Mouse (Mus musculus) lung, postnatal 14 days (tissue): ENCODE measurements around the gene Crisp4.

Experiments
- DNase-seq: peaks from one replicate; pipeline ENCODE4 v3.0.0; 2021

Crisp4 gene

DNA sequence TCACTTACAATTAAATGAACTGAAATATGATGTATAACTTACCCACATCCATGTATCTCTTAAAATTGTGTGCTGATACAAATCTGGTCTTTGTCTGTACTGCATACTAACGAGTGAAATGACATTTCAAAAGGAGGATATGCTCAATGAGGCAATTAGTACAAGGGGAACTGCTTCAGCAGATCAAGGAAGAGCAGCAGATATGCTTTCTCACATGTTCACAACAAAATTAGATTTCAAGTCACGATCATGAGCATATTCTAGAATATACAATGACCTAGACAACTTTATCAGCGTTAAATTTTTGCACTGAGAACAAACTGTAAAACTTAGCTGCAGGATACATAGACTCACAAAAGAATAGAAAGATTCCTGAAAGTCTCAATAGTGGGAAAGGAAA, at the start of gene Crisp4:
Gene Crisp4, minus strand, starts transcription at position 101 of the 400 bp plus-strand sequence.
- no peak for DNase-seq

DNA sequence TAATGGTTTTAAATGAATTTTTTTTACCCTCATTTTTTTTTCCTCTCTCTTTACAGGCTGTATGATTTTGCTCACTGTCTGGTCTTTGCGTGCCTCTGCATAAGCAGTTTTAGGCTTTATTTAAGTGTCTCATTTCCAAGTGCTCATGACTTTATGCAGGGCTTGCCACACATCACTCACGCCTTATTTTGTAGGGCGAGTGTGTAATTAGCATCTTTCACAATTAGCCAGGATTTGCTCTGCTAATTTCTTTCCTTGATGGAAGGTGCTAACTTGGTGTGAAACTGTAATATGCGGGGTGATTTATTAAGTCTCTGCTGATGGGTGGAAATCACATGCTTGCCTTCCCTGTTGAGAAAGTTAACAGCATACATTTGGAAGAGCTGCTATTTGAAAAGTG, 46.0 kb upstream of the Crisp4 start:
- DNase-seq: no peak

DNA sequence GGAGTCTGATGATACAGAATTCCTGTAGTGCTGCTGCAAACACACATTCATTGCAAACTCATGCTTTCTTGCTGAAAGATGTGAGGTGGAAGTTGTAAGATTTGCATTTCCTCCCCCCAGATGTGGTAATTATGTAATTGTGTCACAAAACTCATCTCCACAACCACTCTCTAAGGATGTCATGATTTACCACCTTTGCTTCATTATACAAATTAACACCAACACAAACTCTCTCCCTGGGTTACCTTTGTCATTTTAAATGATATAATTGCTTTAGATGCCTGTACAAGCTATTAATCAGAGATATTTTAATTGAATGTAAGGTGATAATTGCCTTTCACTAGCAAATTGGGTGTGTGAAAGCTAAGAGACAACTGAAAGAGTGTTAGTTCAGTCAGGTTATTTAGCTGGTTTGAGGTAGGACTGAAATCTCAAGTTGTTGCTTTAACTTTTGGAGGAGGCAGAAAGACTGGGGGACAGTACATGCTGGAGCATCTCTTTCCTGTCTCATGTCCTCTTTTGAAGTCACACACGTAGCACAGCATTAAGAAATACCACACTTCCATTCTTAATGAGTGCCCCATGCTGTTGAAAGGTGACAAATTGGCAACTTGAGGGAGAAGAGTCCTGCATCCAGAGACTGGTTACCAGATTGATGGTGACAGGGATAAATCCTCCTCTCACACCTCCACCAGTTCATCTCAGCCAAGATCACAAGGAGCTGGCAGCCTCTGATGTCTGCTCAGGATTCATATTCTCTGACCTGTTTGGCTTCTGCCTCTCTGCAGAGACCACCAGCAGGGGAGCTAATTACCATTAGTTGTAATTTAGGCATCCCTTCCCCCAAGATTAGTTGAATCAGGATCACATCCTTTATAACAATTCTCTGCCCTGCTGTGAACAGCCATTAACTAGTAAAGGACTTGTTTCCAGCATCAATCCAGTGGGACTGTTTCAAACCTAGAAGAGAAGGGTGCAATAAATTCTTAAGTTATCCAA, 45.3 kb upstream of the Crisp4 start:
- no peak for DNase-seq

DNA sequence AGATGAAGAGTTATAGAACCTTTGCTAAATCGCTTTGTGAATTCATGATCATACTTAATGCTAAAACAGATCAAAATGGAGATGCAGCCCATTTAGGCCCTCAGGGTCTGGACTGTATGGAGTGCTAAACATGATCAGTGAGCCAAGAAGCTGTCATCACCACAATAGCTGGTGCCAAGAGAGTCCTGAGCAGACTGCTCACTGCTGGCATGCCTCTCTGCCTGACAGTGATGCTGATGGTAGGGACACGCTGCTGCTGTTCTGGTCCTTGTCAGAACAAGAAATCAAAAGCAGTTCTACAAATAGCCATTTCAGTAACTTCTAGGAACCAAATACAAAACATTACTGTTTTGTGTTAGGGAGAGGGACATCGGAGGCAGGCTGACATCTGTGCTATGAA, 35.5 kb upstream of the Crisp4 start:
- DNase-seq: peak; percentile 1

DNA sequence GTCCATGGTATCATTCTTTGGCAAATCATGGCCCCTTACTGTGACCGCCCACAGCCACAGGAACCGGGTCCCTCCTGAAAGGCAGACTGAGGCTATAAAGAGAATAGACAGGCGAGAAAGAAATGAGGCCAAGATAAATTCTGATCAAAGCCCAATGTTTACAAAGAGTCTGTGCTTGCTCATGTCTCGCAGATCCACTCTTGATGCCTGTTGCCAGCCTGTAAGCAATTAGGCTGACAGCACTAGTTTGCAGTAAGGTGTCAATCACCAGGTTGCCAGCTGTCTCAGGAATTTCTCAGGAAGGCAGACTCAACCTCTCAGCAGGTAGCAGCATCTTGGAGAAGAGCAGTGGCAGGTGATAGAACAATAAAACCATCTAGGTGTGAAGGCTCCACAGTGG, 24.9 kb upstream of the Crisp4 start:
- DNase-seq: no peak

DNA sequence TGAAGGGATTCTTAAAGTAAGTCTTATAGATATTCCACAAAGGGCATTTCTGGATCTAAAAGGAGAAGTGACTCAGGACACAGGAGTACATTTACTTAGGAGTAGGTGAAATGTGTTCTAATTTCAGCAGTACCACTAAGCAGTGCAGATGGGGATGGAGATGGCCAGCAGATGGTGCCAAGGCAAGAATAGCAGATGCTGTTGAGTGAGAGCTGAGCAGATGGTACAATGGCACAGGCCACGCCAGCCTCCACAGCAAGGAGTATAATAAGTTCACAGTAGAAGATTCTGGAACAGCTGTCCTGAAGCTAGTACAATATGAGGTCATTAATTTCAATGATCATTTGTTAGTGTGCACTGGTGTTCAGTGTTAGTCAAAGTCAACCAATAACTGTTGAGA, 22.6 kb upstream of the Crisp4 start:
- no peak for DNase-seq

DNA sequence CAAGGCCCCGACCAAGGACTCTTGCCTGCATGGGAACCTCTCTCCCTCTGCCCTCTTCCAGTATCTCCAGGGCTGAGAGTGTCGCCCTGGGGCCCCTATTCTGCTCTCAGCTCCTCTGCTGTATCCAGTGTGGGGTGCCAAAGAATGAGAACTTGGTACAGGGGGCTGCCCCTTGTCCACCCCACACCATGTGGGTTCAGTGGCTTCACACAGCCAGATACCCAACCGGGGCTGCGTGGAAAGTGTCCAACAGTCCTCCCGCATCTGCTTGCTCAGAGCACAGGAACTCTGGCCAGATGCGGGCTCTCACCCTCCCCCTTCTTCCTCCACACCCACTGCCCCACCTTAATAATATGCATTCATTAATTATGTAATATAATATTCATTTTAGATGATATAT, 13.4 kb upstream of the Crisp4 start:
- no peak for DNase-seq

DNA sequence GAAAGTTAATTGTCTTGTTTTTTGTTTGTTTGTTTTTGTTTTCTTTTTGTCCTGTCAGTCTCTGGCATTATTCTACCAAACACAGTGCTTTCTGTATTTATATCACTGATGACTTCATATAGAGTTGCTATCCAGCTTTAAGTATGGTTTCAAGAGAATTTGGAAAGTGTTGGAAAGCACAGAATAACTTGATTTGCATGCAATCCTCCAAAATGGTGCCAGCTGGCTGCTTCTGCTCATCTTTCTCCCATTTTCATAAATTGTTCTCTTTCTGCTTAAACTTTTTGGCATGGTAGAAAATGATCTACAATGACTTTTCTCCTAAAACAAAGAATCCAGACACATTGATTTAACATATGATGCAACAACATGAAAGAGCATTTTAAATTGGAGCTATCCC, 2.5 kb upstream of the Crisp4 start:
- DNase-seq: no peak

DNA sequence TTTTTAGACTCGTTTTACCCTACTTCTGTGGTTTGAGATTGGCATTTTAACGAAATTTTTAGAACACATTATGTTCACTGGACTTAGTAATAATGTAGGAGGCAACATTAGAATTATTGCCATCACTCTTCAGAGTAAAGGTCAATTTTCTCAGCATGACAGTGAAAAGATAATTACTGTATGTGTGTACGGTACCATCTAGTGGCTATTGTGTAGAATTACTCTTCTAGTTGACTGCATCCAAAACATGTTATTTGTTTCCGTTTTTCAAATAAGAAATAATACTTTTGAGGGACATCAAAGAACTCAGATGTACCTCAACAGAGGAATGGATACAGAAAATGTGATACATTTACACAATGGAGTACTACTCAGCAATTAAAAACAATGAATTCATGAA, 14.0 kb downstream of the Crisp4 start:
- DNase-seq: no peak

DNA sequence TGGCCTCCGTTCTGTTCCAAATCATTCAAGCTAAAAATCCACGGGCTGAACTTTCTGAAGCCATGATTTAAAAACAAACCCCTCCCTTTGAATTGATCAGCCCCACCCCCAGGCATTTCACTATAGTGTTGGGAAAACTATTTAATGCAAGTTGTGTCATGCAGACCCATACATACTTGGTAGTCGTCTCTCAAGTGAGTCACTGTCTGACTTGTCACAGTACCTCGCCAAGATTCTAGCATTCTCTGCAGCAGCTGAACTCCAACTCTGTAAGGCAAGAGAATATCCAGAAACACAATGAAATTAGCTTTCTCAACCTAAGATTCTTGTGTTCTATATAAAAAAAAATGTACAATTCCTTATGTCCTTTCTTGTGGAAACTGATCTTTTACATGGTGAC, 15.7 kb downstream of the Crisp4 start:
- no peak for DNase-seq

DNA sequence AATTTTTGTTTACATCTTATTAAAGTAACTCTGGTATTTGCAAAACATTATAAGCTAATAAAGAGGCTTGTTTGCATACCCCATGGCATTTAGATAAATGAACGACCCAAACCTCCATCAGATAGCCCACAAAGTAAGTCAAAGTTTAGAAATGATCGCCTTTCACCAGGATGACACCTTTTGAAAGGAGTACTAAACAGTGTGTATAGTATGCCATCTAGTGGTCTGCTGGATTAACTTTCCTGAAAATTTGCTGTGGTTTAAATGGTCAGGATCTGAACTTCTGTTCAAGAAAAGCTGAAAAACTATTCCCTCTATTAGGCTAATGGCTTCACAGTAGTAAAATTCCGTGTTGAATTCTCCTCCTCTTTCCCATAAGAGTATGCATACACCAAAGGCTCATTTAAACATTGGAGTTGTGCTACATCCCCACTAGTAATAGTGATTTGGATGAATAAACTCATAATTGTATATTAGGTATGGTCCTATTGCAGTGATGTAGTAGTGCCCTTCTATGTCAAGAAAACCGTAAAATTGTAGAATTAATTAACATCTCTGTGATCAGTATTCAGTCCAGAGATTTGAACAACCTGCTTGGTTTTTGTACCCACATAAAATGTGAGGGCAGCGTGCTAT, 38.9 kb downstream of the Crisp4 start:
- no peak for DNase-seq

DNA sequence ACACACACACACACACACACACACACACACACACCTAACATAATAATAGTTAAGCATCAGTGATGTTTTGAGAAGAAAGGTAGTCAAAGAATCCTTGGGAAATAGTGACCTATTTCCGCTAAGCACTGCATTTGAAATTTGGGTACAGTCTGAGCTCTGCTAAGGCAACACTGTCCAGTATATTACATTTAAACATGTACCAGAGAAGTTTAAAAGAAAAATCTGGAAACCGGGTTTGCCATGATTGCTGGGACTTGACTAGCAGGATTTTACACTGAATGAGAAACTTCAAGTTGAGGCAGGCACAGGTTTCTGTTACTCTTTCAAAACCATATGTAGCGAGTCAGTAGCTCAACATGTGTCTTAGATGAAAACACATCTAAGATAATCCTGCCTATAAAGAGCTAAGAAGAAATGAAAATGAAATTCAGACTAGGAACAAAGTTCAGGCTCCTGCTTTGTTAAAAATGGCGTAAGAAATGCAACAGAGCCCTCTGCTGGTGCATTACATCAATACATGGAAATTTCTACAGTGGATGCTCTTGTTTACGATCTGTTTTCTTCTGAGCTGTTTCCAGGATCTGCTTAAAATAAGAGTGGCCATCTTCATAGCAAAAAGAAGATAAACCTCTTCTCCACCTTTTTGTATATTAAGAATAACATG, 39.7 kb downstream of the Crisp4 start:
- DNase-seq: no peak

DNA sequence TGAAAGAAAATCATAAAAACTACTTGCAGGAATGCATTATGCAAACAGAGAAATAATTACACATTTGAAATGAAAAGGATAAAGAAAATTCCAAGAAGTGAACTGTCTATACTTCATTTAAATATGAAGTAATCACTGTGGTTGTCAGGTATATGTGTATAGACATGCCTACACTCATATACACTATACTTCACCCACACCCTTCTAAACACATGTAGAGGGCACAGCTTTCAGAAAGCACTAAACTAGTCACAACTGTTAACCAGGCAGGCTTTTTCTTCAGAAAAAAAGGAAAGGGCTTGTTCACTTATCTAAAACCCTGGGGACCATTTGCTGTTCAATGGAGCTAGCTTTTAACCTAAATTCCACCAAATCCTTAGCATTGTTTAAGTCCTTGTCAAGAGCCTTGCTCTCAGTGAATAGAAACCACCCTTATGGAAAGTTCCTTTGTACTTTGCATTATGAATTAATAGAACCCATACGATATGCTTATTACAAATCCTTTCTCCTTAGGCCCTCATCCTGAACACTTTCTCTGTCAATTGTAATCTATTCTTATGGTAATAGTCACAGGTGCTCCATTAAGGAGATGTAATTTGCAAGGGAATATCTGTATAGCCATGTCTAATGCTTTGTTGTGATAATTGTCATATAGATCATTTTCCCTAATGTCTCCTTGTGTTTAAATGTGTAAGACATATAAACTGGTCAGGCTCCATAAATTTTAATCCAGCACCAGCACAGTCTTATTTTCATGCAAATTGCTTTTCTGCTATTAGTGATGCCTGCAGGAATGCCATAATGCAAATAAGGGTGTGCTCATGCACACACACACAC, 40.5 kb downstream of the Crisp4 start:
- no peak for DNase-seq
